Mouse (Mus musculus) neural tube, embryonic 11.5 days (tissue): Measurements from ENCODE around the gene Gdf5. TPM values are rescaled to one million over a fixed set of nuclear protein-coding genes. Genes with fewer than 3 reads are reported as not detected.

ENCODE experiments used
- ATAC-seq: fragments of 200-750 bp; cut with Nextera tagmentation; 2 replicates; pipeline ENCODE4 v1.8.0; 2017; ENCODE audit warnings: moderate number of reproducible peaks, mild to moderate bottlenecking, moderate TSS enrichment, moderate library complexity; ENCODE audit not compliant: insufficient read depth, low FRiP score, low TSS enrichment
- DNase-seq: peaks from one replicate; pipeline ENCODE4 v3.0.0-alpha.2; 2015; ENCODE audit warnings: low spot score
- H3K27ac ChIP-seq: fragments of 300-500 bp; sonication (generic); 2 replicates; pipeline ENCODE4 v1.5.1; 2014; ENCODE audit warnings: low read depth, mild to moderate bottlenecking, low read length
- H3K27me3 ChIP-seq: fragments of 300-500 bp; sonication (generic); 2 replicates; pipeline ENCODE4 v1.6.1; 2014; ENCODE audit warnings: mild to moderate bottlenecking, low read length, mixed read lengths; ENCODE audit not compliant: control insufficient read depth, insufficient read depth
- H3K36me3 ChIP-seq: fragments of 300-500 bp; sonication (generic); 2 replicates; pipeline ENCODE4 v1.6.1; 2014; ENCODE audit warnings: mild to moderate bottlenecking, low read length, moderate library complexity, mixed read lengths; ENCODE audit not compliant: control insufficient read depth, insufficient read depth
- H3K4me1 ChIP-seq: fragments of 300-500 bp; sonication (generic); 2 replicates; pipeline ENCODE4 v1.6.1; 2014; ENCODE audit warnings: low read length, mixed read lengths; ENCODE audit not compliant: control insufficient read depth, insufficient read depth
- H3K4me2 ChIP-seq: fragments of 300-500 bp; sonication (generic); 2 replicates; pipeline ENCODE4 v1.6.1; 2014; ENCODE audit warnings: low read depth, mild to moderate bottlenecking, moderate library complexity
- H3K4me3 ChIP-seq: fragments of 300-500 bp; sonication (generic); 2 replicates; pipeline ENCODE4 v1.5.1; 2014; ENCODE audit warnings: low read depth, low read length
- H3K9ac ChIP-seq: fragments of 300-500 bp; sonication (generic); 2 replicates; pipeline ENCODE4 v1.6.1; 2014; ENCODE audit warnings: mild to moderate bottlenecking, low read length
- H3K9me3 ChIP-seq: fragments of 300-500 bp; sonication (generic); 2 replicates; pipeline ENCODE4 v1.6.1; 2016; ENCODE audit warnings: low read length; ENCODE audit not compliant: control insufficient read depth
- WGBS: fragments of 180-500 bp; shearing (Covaris S2); extraction: QIAGEN DNeasy Blood & Tissue Kit; methylation state at CpG from one replicate; pipeline ENCODE4 v1.1.7; 2014; 5-methylcytosine and 5-hydroxymethylcytosine counted together
- polyA plus RNA-seq: library from polyadenylated mRNA; unstranded; fragments of >200 nt; fragmentation: Nextera tagmentation; extraction: Ambion mirVana; gene quantifications from 2 replicates; pipeline ENCODE4 v1.2.1, GENCODE M21; 2014

Gene Gdf5
- polyA plus RNA-seq, 1 experiment from 2014 or later: 1.1 TPM

GRCm38 (mm10) chr2:155962991-155963390 is 17.8 kb upstream of the Gdf5 start:
- peaks cover 12% of the 10 kb centered on the region for H3K36me3 ChIP-seq
- DNase-seq: peak; percentile 11

GRCm38 (mm10) chr2:155961862-155962261 is 16.7 kb upstream of the Gdf5 start:
- ATAC-seq: no peak
- no peaks in the 10 kb centered on the region for H3K27me3 ChIP-seq
- 82% methylated on average over 10 of the region's 10 CpGs for WGBS
- no peak overlapping the region for H3K27ac ChIP-seq
- H3K9me3 ChIP-seq: no peaks in the 10 kb centered on the region
- H3K4me2 ChIP-seq: no peak overlapping the region
- DNase-seq: peak; percentile 17
- no peaks in the 10 kb centered on the region for H3K4me1 ChIP-seq
- no peak overlapping the region for H3K9ac ChIP-seq
- peaks cover 10% of the 10 kb centered on the region for H3K36me3 ChIP-seq
- no peak overlapping the region for H3K4me3 ChIP-seq

More at GRCm38 (mm10) chr2:155962991-155963390, 17.8 kb upstream of the Gdf5 start:
- WGBS: 57% methylated on average over 1 of the region's 1 CpGs
- Histone ChIP-seq H3K27ac (no peak overlapping the region), H3K4me3 (no peak overlapping the region), H3K4me2 (no peak overlapping the region), H3K27me3 (no peaks in the 10 kb centered on the region), H3K9ac (no peak overlapping the region), H3K9me3 (no peaks in the 10 kb centered on the region), H3K4me1 (no peaks in the 10 kb centered on the region)
- no peak for ATAC-seq

- Histone ChIP-seq H3K4me3 (no peak overlapping the region), H3K27me3 (no peaks in the 10 kb centered on the region), H3K36me3 (peaks cover 5% of the 10 kb centered on the region), H3K9ac (no peak overlapping the region), H3K27ac (no peak overlapping the region), H3K4me2 (no peak overlapping the region), H3K4me1 (no peaks in the 10 kb centered on the region), H3K9me3 (no peaks in the 10 kb centered on the region)
- 90% methylated on average over 5 of the region's 5 CpGs for WGBS
- DNase-seq: no peak
- no peak for ATAC-seq
Observed at GRCm38 (mm10) chr2:155959981-155960380, 14.8 kb upstream of the Gdf5 start.

GRCm38 (mm10) chr2:155956134-155957059 is 11.2 kb upstream of the Gdf5 start, which contains the start of gene Cep250:
Cep250 (plus strand) TSS chr2:155956458.
- Histone ChIP-seq H3K9ac (peak within 1 kb of the TSS; percentile 98), H3K36me3 (no peaks in the 10 kb centered on the region), H3K4me1 (no peaks in the 10 kb centered on the region), H3K4me2 (peak within 1 kb of the TSS; percentile 69), H3K27me3 (no peaks in the 10 kb centered on the region), H3K4me3 (peak within 1 kb of the TSS; percentile 89), H3K27ac (peak within 1 kb of the TSS; percentile 82), H3K9me3 (no peaks in the 10 kb centered on the region)
- DNase-seq: peak; percentile 94
- peak; percentile 97 for ATAC-seq
- WGBS: under 1% methylated on average over 59 of the region's 59 CpGs

DNA sequence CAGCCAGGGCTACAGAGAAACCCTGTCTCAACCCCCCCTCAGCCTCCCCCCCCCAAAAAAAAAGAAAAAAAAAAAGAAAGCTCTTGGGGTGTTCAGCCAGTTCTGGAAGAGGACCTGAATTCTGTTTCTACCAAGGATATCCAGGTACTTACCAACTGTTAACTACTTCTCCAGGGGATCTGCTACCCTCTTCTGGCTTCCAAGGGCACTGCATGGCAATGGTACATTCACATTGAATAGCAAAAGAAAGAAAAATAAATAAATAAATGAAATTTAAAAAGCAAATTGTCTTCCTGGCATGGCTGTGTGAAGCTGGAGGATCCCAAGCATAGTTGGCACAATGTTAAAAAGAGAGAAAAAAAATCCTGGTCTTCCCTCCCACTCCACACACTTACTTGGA is 6.8 kb upstream of the Gdf5 start:
- Histone ChIP-seq H3K4me2 (no peak overlapping the region), H3K9ac (no peak overlapping the region), H3K4me1 (no peaks in the 10 kb centered on the region), H3K36me3 (no peaks in the 10 kb centered on the region), H3K9me3 (no peaks in the 10 kb centered on the region), H3K27me3 (no peaks in the 10 kb centered on the region), H3K27ac (no peak overlapping the region), H3K4me3 (no peak overlapping the region)
- ATAC-seq (no peak), DNase-seq (peak; percentile 49)

DNA sequence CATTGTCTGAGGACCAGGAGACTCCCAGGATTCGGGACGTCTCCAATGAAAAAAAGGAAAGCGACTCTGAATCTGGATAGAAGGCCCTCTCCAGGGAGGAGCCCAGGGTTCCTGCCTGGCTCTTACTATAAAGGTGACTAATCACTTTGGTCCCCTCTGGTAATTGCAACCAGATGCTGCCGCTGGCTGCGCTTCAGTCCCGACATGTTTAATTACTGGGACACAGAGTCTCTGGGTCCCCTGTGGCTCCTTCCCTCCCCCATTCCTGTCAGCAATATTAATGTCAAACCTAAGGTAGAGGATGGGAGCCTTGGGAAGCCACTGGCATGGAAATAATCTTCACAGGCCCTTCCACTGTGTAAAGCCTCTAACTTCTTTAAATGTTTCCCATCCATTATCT is 4.2 kb upstream of the Gdf5 start:
- H3K36me3 ChIP-seq: no peaks in the 10 kb centered on the region
- H3K4me1 ChIP-seq: no peaks in the 10 kb centered on the region
- no peaks in the 10 kb centered on the region for H3K9me3 ChIP-seq
- no peaks in the 10 kb centered on the region for H3K27me3 ChIP-seq
- no peak overlapping the region for H3K4me3 ChIP-seq
- H3K27ac ChIP-seq: no peak overlapping the region
- ATAC-seq (no peak), DNase-seq (peak; percentile 58)
- no peak overlapping the region for H3K4me2 ChIP-seq
- no peak overlapping the region for H3K9ac ChIP-seq
- 8% methylated on average over 6 of the region's 6 CpGs for WGBS

- Histone ChIP-seq H3K27ac (no peak overlapping the region), H3K4me3 (no peak overlapping the region), H3K27me3 (no peaks in the 10 kb centered on the region), H3K9ac (no peak overlapping the region), H3K4me1 (peaks cover 4% of the 10 kb centered on the region; the same call in 1 of the 2 replicates), H3K36me3 (no peaks in the 10 kb centered on the region), H3K4me2 (no peak overlapping the region), H3K9me3 (no peaks in the 10 kb centered on the region)
- ATAC-seq (no peak), DNase-seq (no peak)
- WGBS: 76% methylated on average over 5 of the region's 5 CpGs
Observed at GRCm38 (mm10) chr2:155947390-155948002, 2.3 kb upstream of the Gdf5 start.

DNA sequence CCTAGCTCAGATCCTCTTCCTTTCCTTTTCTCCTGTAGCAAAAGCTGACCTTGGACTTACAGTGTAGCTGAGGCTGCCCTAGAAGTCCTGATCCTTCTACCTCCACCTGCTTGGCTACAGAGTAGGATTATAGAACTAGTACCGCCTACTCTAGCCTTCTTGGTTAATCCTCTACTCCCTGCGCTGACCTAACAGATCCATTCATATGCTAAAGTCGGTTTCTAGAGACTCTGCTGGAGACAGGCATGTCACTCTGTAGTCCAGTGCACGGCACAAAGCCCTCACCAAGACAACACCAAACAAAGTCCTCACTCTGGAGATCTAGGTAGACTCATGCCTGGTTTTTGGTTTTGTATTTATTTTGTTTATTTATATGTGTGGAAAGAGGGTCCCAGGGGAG is 1.3 kb upstream of the Gdf5 start:
- Histone ChIP-seq H3K4me2 (no peak overlapping the region), H3K9me3 (no peaks in the 10 kb centered on the region), H3K36me3 (no peaks in the 10 kb centered on the region), H3K27ac (no peak overlapping the region), H3K4me3 (no peak overlapping the region), H3K9ac (no peak overlapping the region), H3K27me3 (no peaks in the 10 kb centered on the region), H3K4me1 (peaks cover 4% of the 10 kb centered on the region; the same call in 1 of the 2 replicates)
- DNase-seq: no peak
- WGBS: 13% methylated on average over 4 of the region's 4 CpGs
- ATAC-seq: no peak
